ENCODE assay signal across 11 mouse cellular contexts in genomic region chr10:75743369-75743768, GRCm38 (mm10). TPM values are rescaled to one million over a fixed set of nuclear protein-coding genes. Genes with fewer than 3 reads are reported as not detected.
DNase-seq lines count a peak whose midpoint lies in the region; ATAC-seq and TF ChIP-seq lines count a peak whose summit lies in the region.
"Had no signal": no experiment of that assay in that cellular context is flagged by ENCODE, and none has a peak within 500 bp of the region (broad histone marks: within the 10 kb centered on the region; RNA-seq: fewer than 3 reads in every experiment).

No protein-coding gene starts in this region.

- TF ChIP-seq CTCF in brain, embryonic 14.5 days (IDR thresholded peaks at IDR 0.05; ENCODE audit: borderline replicate concordance, extremely low read depth, insufficient read depth, insufficient read length): no peak
- no peak for TF ChIP-seq CTCF in cerebellum, adult 2 months (IDR thresholded peaks at IDR 0.05; ENCODE audit: borderline replicate concordance, insufficient read depth, low read depth, low read length)
- no peak for TF ChIP-seq CTCF in lung, postnatal 0 days (IDR thresholded peaks at IDR 0.05)

- H3K4me2 ChIP-seq in lung, postnatal 0 days (replicated peaks; ENCODE audit: low read depth, low read length): no peak overlapping the region

- peaks cover 25% of the 10 kb centered on the region for H3K4me1 ChIP-seq in cerebellum, adult 2 months (ENCODE audit: control insufficient read depth, insufficient read depth, low read length)
- H3K4me1 ChIP-seq in lung, postnatal 0 days (ENCODE audit: insufficient read depth, low read depth, low read length): no peaks in the 10 kb centered on the region

- no peaks in the 10 kb centered on the region for H3K9me3 ChIP-seq in lung, postnatal 0 days (ENCODE audit: low read length)

- H3K36me3 ChIP-seq in lung, postnatal 0 days (ENCODE audit: insufficient read depth, low read length): peaks cover 41% of the 10 kb centered on the region

- WGBS in cerebellum, adult 2 months: 14% methylated on average over 12 of the region's 12 CpGs
- 92% methylated on average over 12 of the region's 12 CpGs for WGBS in lung, postnatal 0 days

- peak; percentile 61 for DNase-seq in brain, embryonic 14.5 days (ENCODE audit: low read depth)
- DNase-seq in cerebellum, adult 2 months: peak; percentile 68 to 81
- peak; percentile 54 to 64 for DNase-seq in frontal cortex, postnatal 14 days (ENCODE audit: low spot score in 2 of 2)
- peak; percentile 69 to 89 for DNase-seq in left cerebral cortex, adult 9 months (ENCODE audit: low spot score in 2 of 2)
- DNase-seq in adrenal gland, adult 2 months: no peak
- no peak for DNase-seq in lung, postnatal 0 days (ENCODE audit: low spot score)
- no peak for DNase-seq in kidney, postnatal 10 days
- no peak for DNase-seq in lung, postnatal 10 days

- H3K27ac ChIP-seq in cerebellum, adult 2 months (ENCODE audit: insufficient read depth, low read length): peak overlapping the region; percentile 77
- no peak overlapping the region for H3K27ac ChIP-seq in lung, postnatal 0 days (ENCODE audit: low read length)
- H3K27ac ChIP-seq: macrophage had no signal

- TF ChIP-seq POLR2A in brain, embryonic 14.5 days (IDR thresholded peaks at IDR 0.05; ENCODE audit: borderline replicate concordance, extremely low read depth, insufficient read depth, insufficient read length, poor library complexity, severe bottlenecking): no peak
- no peak for TF ChIP-seq POLR2A in cerebellum, adult 2 months (IDR thresholded peaks at IDR 0.05; ENCODE audit: borderline replicate concordance, insufficient read depth, low read length)

- H3K27me3 ChIP-seq in cerebellum, adult 2 months (ENCODE audit: control insufficient read depth, insufficient read depth, low read length): no peaks in the 10 kb centered on the region
- H3K27me3 ChIP-seq in lung, postnatal 0 days (replicated peaks; ENCODE audit: insufficient read depth, low read length): no peaks in the 10 kb centered on the region

- H3K4me3 ChIP-seq in cerebellum, adult 2 months (replicated peaks; ENCODE audit: insufficient read depth, low read depth, low read length): no peak overlapping the region
- H3K4me3 ChIP-seq in lung, postnatal 0 days (ENCODE audit: low read depth, low read length): no peak overlapping the region

- ATAC-seq in lung, postnatal 0 days: no peak

- no peak overlapping the region for H3K9ac ChIP-seq in lung, postnatal 0 days (replicated peaks; ENCODE audit: low read depth)

- TF ChIP-seq EP300 in lung, postnatal 0 days (IDR thresholded peaks at IDR 0.05): no peak

RNA-seq across cellular contexts. Expression of gene Cabin1, which starts 20.8 kb away (rescaled TPM):
- 43.8 and 56.6 TPM in 2 replicates for polyA plus RNA-seq in brain, embryonic 14.5 days (2012; rRNA removed)
- polyA plus RNA-seq in cerebellum, adult 2 months (2012; rRNA removed): 48.6 and 62.2 TPM in 2 replicates
- total RNA-seq in adrenal gland, adult 2 months (2021): 10 to 100 TPM; 24.2 to 31.9 TPM
- 38.4 and 42.6 TPM in 2 replicates for polyA plus RNA-seq in adrenal gland, adult 2 months (2012; rRNA removed)
- polyA plus RNA-seq in lung, postnatal 0 days (2015; fragmentation: Nextera tagmentation; extraction: Ambion mirVana): 33.1 and 34.5 TPM in 2 replicates

RNA-seq across cellular contexts. Expression of gene Ddt, which starts 29.8 kb away (rescaled TPM):
- polyA plus RNA-seq in brain, embryonic 14.5 days (2012; rRNA removed): 55.9 and 69.3 TPM in 2 replicates
- 146 and 151 TPM in 2 replicates for polyA plus RNA-seq in cerebellum, adult 2 months (2012; rRNA removed)
- total RNA-seq in adrenal gland, adult 2 months (2021): 100 to 1,000 TPM; 177 to 205 TPM
- polyA plus RNA-seq in adrenal gland, adult 2 months (2012; rRNA removed): 240 and 255 TPM in 2 replicates
- 70.6 and 81.5 TPM in 2 replicates for polyA plus RNA-seq in lung, postnatal 0 days (2015; fragmentation: Nextera tagmentation; extraction: Ambion mirVana)

RNA-seq across cellular contexts. Expression of gene Gm20441, which starts 37.4 kb away (rescaled TPM):
- not detected in 2 replicates for polyA plus RNA-seq in brain, embryonic 14.5 days (2012; rRNA removed)
- not detected in 2 replicates for polyA plus RNA-seq in cerebellum, adult 2 months (2012; rRNA removed)
- not detected for total RNA-seq in adrenal gland, adult 2 months (2021)
- not detected in 2 replicates for polyA plus RNA-seq in adrenal gland, adult 2 months (2012; rRNA removed)
- polyA plus RNA-seq in lung, postnatal 0 days (2015; fragmentation: Nextera tagmentation; extraction: Ambion mirVana): not detected in 2 replicates
- polyA plus RNA-seq: heart, embryonic 16.5 days; kidney, adult 2 months; macrophage had no signal

RNA-seq across cellular contexts. Expression of gene Gstt3, which starts 37.8 kb away (rescaled TPM):
- polyA plus RNA-seq in brain, embryonic 14.5 days (2012; rRNA removed): 1.1 TPM in 2 replicates
- polyA plus RNA-seq in cerebellum, adult 2 months (2012; rRNA removed): 8.5 and 8.7 TPM in 2 replicates
- total RNA-seq in adrenal gland, adult 2 months (2021): 10 to 100 TPM; 16.9 to 28.9 TPM
- 14.6 and 17.2 TPM in 2 replicates for polyA plus RNA-seq in adrenal gland, adult 2 months (2012; rRNA removed)
- 56.6 and 58.9 TPM in 2 replicates for polyA plus RNA-seq in lung, postnatal 0 days (2015; fragmentation: Nextera tagmentation; extraction: Ambion mirVana)

RNA-seq across cellular contexts. Expression of gene Gstt1, which starts 55.0 kb away (rescaled TPM):
- 11.5 and 13.4 TPM in 2 replicates for polyA plus RNA-seq in brain, embryonic 14.5 days (2012; rRNA removed)
- polyA plus RNA-seq in cerebellum, adult 2 months (2012; rRNA removed): 37.6 and 40.1 TPM in 2 replicates
- 10 to 100 TPM; 52.0 to 64.8 TPM for total RNA-seq in adrenal gland, adult 2 months (2021)
- 50.9 and 61.2 TPM in 2 replicates for polyA plus RNA-seq in adrenal gland, adult 2 months (2012; rRNA removed)
- 36.4 and 38.3 TPM in 2 replicates for polyA plus RNA-seq in lung, postnatal 0 days (2015; fragmentation: Nextera tagmentation; extraction: Ambion mirVana)

Comparison
In these comparisons a context has a peak if more than half of its experiments do, and no peak if none do; other contexts are left out.
1. DNase-seq: peak in brain, embryonic 14.5 days (single experiment), cerebellum, adult 2 months (2 of 2), frontal cortex, postnatal 14 days (2 of 2) and left cerebral cortex, adult 9 months (2 of 2); none in adrenal gland, adult 2 months (single experiment), lung, postnatal 0 days (single experiment), kidney, postnatal 10 days (single experiment) and lung, postnatal 10 days (single experiment).